Mouse (Mus musculus) G1E (cell line): ENCODE measurements around the gene Mprip.

Experiments used
- CTCF ChIP-seq: IDR thresholded peaks from 2 replicates; pipeline ENCODE4 v1.5.1; 2012; ENCODE audit warnings: low read depth, low read length, inconsistent platforms, mixed read lengths
- GATA1 ChIP-seq: IDR thresholded peaks from 2 replicates; pipeline ENCODE4 v1.6.1; 2012; ENCODE audit warnings: borderline replicate concordance, low read length, inconsistent platforms, mixed read lengths
- GATA2 ChIP-seq: IDR thresholded peaks from 2 replicates; pipeline ENCODE4 v1.6.1; 2012; ENCODE audit warnings: low read depth, low read length, inconsistent platforms, borderline replicate concordance
- POLR2AphosphoS5 ChIP-seq: IDR thresholded peaks from 2 replicates; pipeline ENCODE4 v1.6.1; 2012; ENCODE audit warnings: low read depth, low read length, inconsistent platforms; ENCODE audit not compliant: insufficient replicate concordance
- TAL1 ChIP-seq: conservative IDR thresholded peaks from 2 replicates; pipeline ENCODE4 v1.6.1; 2012; ENCODE audit warnings: low read depth, low read length, inconsistent platforms, mixed read lengths

GRCm38 (mm10) chr11:59759626-59760025, 98.5 kb downstream of the Mprip start:
- no peak for TF ChIP-seq TAL1
- TF ChIP-seq CTCF, result no peak
- no peak for TF ChIP-seq GATA1
- TF ChIP-seq POLR2AphosphoS5, result no peak
- TF ChIP-seq GATA2, result no peak
